Mouse (Mus musculus) spleen, adult 2 months (tissue): ENCODE data around the gene Cabp2. TPM values are rescaled to one million over a fixed set of nuclear protein-coding genes. Genes with fewer than 3 reads are reported as not detected.
A peak's percentile ranks its signal among the peaks of the same experiment; 100 is the strongest.
"Not testable (repeated sequence)": the region's sequence is repeated elsewhere in the genome, so short reads cannot be mapped to it uniquely, and the experiment has no call there.

Source experiments
- DNase-seq, 2 experiments: peaks; one replicate each; pipeline versions ENCODE4 v3.0.0 to v3.0.0-alpha.2; 2012 to 2021; ENCODE audit warnings: low spot score in 2 of 2, low read depth in 1 of 2
- H3K27ac ChIP-seq: fragments of 200-500 bp; 2 replicates; pipeline ENCODE4 v1.5.1; 2012; ENCODE audit warnings: low read length, inconsistent platforms; ENCODE audit not compliant: insufficient read depth
- H3K27me3 ChIP-seq: fragments of 200-500 bp; 2 replicates; pipeline ENCODE4 v1.6.1; 2012; ENCODE audit warnings: mild to moderate bottlenecking, moderate library complexity, low read length, inconsistent platforms; ENCODE audit not compliant: control insufficient read depth, insufficient read depth
- H3K36me3 ChIP-seq: fragments of 200-500 bp; 2 replicates; pipeline ENCODE4 v1.6.1; 2012; ENCODE audit warnings: mild to moderate bottlenecking, low read length, inconsistent platforms; ENCODE audit not compliant: control insufficient read depth, insufficient read depth
- H3K4me1 ChIP-seq: fragments of 200-500 bp; 2 replicates; pipeline ENCODE4 v1.6.1; 2011; ENCODE audit warnings: inconsistent platforms; ENCODE audit not compliant: control insufficient read depth, insufficient read depth, insufficient read length
- H3K4me3 ChIP-seq: fragments of 200-500 bp; 2 replicates; pipeline ENCODE4 v1.5.1; 2011; ENCODE audit warnings: mild to moderate bottlenecking, inconsistent platforms; ENCODE audit not compliant: insufficient read depth, insufficient read length; ENCODE audit errors: extremely low read depth
- CTCF ChIP-seq: fragments of 200-500 bp; IDR thresholded peaks from 2 replicates; pipeline ENCODE4 v1.5.1; 2011; ENCODE audit warnings: mild to moderate bottlenecking, inconsistent platforms; ENCODE audit not compliant: insufficient read depth, insufficient read length, insufficient replicate concordance; ENCODE audit errors: extremely low read depth
- POLR2A ChIP-seq: fragments of 200-500 bp; IDR thresholded peaks from 2 replicates; pipeline ENCODE4 v1.6.1; 2011; ENCODE audit warnings: low read depth, low read length, inconsistent platforms
- WGBS: fragments of 180-500 bp; shearing (Covaris S2); methylation state at CpG from one replicate; pipeline ENCODE4 v1.1.7; 2018; 5-methylcytosine and 5-hydroxymethylcytosine counted together
- polyA plus RNA-seq: library from polyadenylated mRNA; depleted of rRNA; stranded (reverse); fragments of >200 nt; gene quantifications from 2 replicates; pipeline ENCODE4 v1.2.3, GENCODE M21; 2012

The Cabp2 gene
- polyA plus RNA-seq, 1 experiment = 7.0 TPM

- Histone ChIP-seq H3K36me3 (no peaks in the 10 kb centered on the region), H3K4me3 (no peak overlapping the region), H3K27ac (no peak overlapping the region), H3K27me3 (no peaks in the 10 kb centered on the region), H3K4me1 (no peaks in the 10 kb centered on the region)
- TF ChIP-seq CTCF = no peak
- TF ChIP-seq POLR2A = no peak
- 79% methylated on average over 14 of the region's 14 CpGs for WGBS
- peak in 1 of 2 experiments; percentile 15 for DNase-seq
Observed at GRCm38 (mm10) chr19:4042124-4042523, 39.3 kb upstream of the Cabp2 start.

GRCm38 (mm10) chr19:4044109-4044508, 37.3 kb upstream of the Cabp2 start:
- H3K27me3 ChIP-seq, H3K27ac ChIP-seq, H3K36me3 ChIP-seq, H3K4me1 ChIP-seq, DNase-seq, H3K4me3 ChIP-seq: not testable (repeated sequence)
- 59% methylated on average over 5 of the region's 5 CpGs for WGBS

- no peaks in the 10 kb centered on the region for H3K36me3 ChIP-seq
- no peak for DNase-seq
- no peaks in the 10 kb centered on the region for H3K27me3 ChIP-seq
- H3K4me3 ChIP-seq = no peak within 1 kb of the TSS
- no peaks in the 10 kb centered on the region for H3K4me1 ChIP-seq
- 72% methylated on average over 16 of the region's 16 CpGs for WGBS
- peak within 1 kb of the TSS; percentile 46 for H3K27ac ChIP-seq
- TF ChIP-seq CTCF = no peak
- no peak for TF ChIP-seq POLR2A
Observed at GRCm38 (mm10) chr19:4045966-4046865, 35.2 kb upstream of the Cabp2 start, which contains the start of gene Gstp2. TSS of gene Gstp2 (minus strand) at chr19:4046023.

- Histone ChIP-seq H3K4me3 (no peak overlapping the region), H3K27me3 (no peaks in the 10 kb centered on the region), H3K4me1 (no peaks in the 10 kb centered on the region), H3K27ac (no peak overlapping the region), H3K36me3 (no peaks in the 10 kb centered on the region)
- TF ChIP-seq CTCF (no peak), POLR2A (no peak)
- WGBS = 72% methylated on average over 8 of the region's 8 CpGs
- no peak for DNase-seq
Observed at GRCm38 (mm10) chr19:4046866-4047254, 34.5 kb upstream of the Cabp2 start.

- DNase-seq = peak; percentile 67 to 79
- Histone ChIP-seq H3K4me3 (no peak overlapping the region), H3K27me3 (no peaks in the 10 kb centered on the region), H3K27ac (no peak overlapping the region), H3K36me3 (no peaks in the 10 kb centered on the region), H3K4me1 (no peaks in the 10 kb centered on the region)
- TF ChIP-seq CTCF (peak; percentile 75; the same call in 1 of the 2 replicates), POLR2A (no peak)
- 11% methylated on average over 4 of the region's 4 CpGs for WGBS
Observed at GRCm38 (mm10) chr19:4047859-4048258, 33.5 kb upstream of the Cabp2 start.

GRCm38 (mm10) chr19:4049069-4049468, 32.3 kb upstream of the Cabp2 start:
- H3K36me3 ChIP-seq, H3K27ac ChIP-seq, H3K27me3 ChIP-seq, H3K4me3 ChIP-seq, DNase-seq, H3K4me1 ChIP-seq: not testable (repeated sequence)
- 78% methylated on average over 5 of the region's 5 CpGs for WGBS

- Histone ChIP-seq H3K4me1 (no peaks in the 10 kb centered on the region), H3K36me3 (no peaks in the 10 kb centered on the region), H3K27ac (no peak overlapping the region), H3K27me3 (no peaks in the 10 kb centered on the region), H3K4me3 (no peak overlapping the region)
- 99% methylated on average over 5 of the region's 5 CpGs for WGBS
- no peak for DNase-seq
- TF ChIP-seq POLR2A (no peak), CTCF (no peak)
Observed at GRCm38 (mm10) chr19:4051016-4051415, 30.4 kb upstream of the Cabp2 start.
